ENCODE assay signal across 8 mouse cellular contexts in genomic region chrX:73767267-73767666, GRCm38 (mm10). TPM values are rescaled to one million over a fixed set of nuclear protein-coding genes. Genes with fewer than 3 reads are reported as not detected.
DNase-seq lines count a peak whose midpoint lies in the region; ATAC-seq and TF ChIP-seq lines count a peak whose summit lies in the region.

No protein-coding gene starts in this region.

- no peak for ATAC-seq in hindbrain, embryonic 14.5 days (ENCODE audit: low FRiP score)
- ATAC-seq in liver, embryonic 11.5 days (replicated peaks; ENCODE audit: low FRiP score), result no peak

- H3K27ac ChIP-seq in hindbrain, embryonic 10.5 days, result no peak overlapping the region
- no peak overlapping the region for H3K27ac ChIP-seq in hindbrain, embryonic 14.5 days
- no peak overlapping the region for H3K27ac ChIP-seq in testis, adult 2 months (ENCODE audit: control insufficient read depth, insufficient read depth, low read depth, low read length)
- no peak overlapping the region for H3K27ac ChIP-seq in liver, embryonic 11.5 days (ENCODE audit: low read depth, low read length)

- no peaks in the 10 kb centered on the region for H3K4me1 ChIP-seq in hindbrain, embryonic 10.5 days (replicated peaks)
- no peaks in the 10 kb centered on the region for H3K4me1 ChIP-seq in hindbrain, embryonic 14.5 days (replicated peaks; ENCODE audit: control insufficient read depth, insufficient read depth, low read length)
- no peaks in the 10 kb centered on the region for H3K4me1 ChIP-seq in testis, adult 2 months (ENCODE audit: control insufficient read depth, insufficient read depth, low read length)
- no peaks in the 10 kb centered on the region for H3K4me1 ChIP-seq in liver, embryonic 11.5 days (replicated peaks; ENCODE audit: control insufficient read depth, insufficient read depth, low read length)

- no peak overlapping the region for H3K4me2 ChIP-seq in hindbrain, embryonic 14.5 days (replicated peaks)
- H3K4me2 ChIP-seq in liver, embryonic 11.5 days, result no peak overlapping the region

- peak; percentile 13 for DNase-seq in hindbrain, embryonic 10.5 days (ENCODE audit: low spot score)
- no peak for DNase-seq in hindbrain, embryonic 14.5 days (ENCODE audit: low spot score)
- DNase-seq in testis, postnatal 14 days (ENCODE audit: low spot score), result no peak
- peak; percentile 41 for DNase-seq in liver, embryonic 11.5 days (ENCODE audit: low spot score)
- DNase-seq in adrenal gland, adult 8-10 months, result no peak
- DNase-seq in right cerebral cortex, adult 18-20 months, result no peak
- DNase-seq in ovary, adult 18-20 months (ENCODE audit: low spot score), result no peak

- H3K27me3 ChIP-seq in hindbrain, embryonic 10.5 days (ENCODE audit: insufficient read depth, poor library complexity, severe bottlenecking), result peaks cover 6% of the 10 kb centered on the region; the same call in 1 of the 2 replicates
- H3K27me3 ChIP-seq in hindbrain, embryonic 14.5 days (ENCODE audit: control insufficient read depth, insufficient read depth, low read length), result no peaks in the 10 kb centered on the region
- no peaks in the 10 kb centered on the region for H3K27me3 ChIP-seq in testis, adult 2 months (ENCODE audit: control insufficient read depth, insufficient read depth, low read length)
- no peaks in the 10 kb centered on the region; the same call in 1 of the 2 replicates for H3K27me3 ChIP-seq in liver, embryonic 11.5 days (replicated peaks; ENCODE audit: control insufficient read depth, insufficient read depth, low read length)

- H3K4me3 ChIP-seq in hindbrain, embryonic 10.5 days, result no peak overlapping the region
- H3K4me3 ChIP-seq in hindbrain, embryonic 14.5 days (replicated peaks; ENCODE audit: low read length), result no peak overlapping the region
- H3K4me3 ChIP-seq in testis, adult 2 months (ENCODE audit: control insufficient read depth, low read depth, low read length), result no peak overlapping the region
- H3K4me3 ChIP-seq in liver, embryonic 11.5 days (ENCODE audit: low read depth, low read length), result no peak overlapping the region

- TF ChIP-seq CTCF in testis, adult 2 months (IDR thresholded peaks at IDR 0.05; ENCODE audit: control insufficient read depth, insufficient read depth, insufficient replicate concordance, low read depth, low read length), result peak; percentile 30; the same call in 1 of the 2 replicates

- WGBS in hindbrain, embryonic 10.5 days, result 56% methylated on average over 9 of the region's 9 CpGs
- WGBS in hindbrain, embryonic 14.5 days, result 63% methylated on average over 9 of the region's 9 CpGs
- 68% methylated on average over 9 of the region's 9 CpGs for WGBS in liver, embryonic 11.5 days

- no peak for TF ChIP-seq POLR2A in testis, adult 2 months (IDR thresholded peaks at IDR 0.05; ENCODE audit: control insufficient read depth, low read depth, low read length)

- H3K36me3 ChIP-seq in hindbrain, embryonic 10.5 days, result no peaks in the 10 kb centered on the region
- no peaks in the 10 kb centered on the region for H3K36me3 ChIP-seq in hindbrain, embryonic 14.5 days (replicated peaks; ENCODE audit: control insufficient read depth, insufficient read depth)
- no peaks in the 10 kb centered on the region for H3K36me3 ChIP-seq in testis, adult 2 months (ENCODE audit: control insufficient read depth, insufficient read depth, low read length)
- H3K36me3 ChIP-seq in liver, embryonic 11.5 days (ENCODE audit: control insufficient read depth, insufficient read depth, low read length), result no peaks in the 10 kb centered on the region

- no peak overlapping the region for H3K9ac ChIP-seq in hindbrain, embryonic 14.5 days
- no peak overlapping the region for H3K9ac ChIP-seq in liver, embryonic 11.5 days (ENCODE audit: low read depth, low read length)

- no peaks in the 10 kb centered on the region for H3K9me3 ChIP-seq in hindbrain, embryonic 10.5 days
- no peaks in the 10 kb centered on the region for H3K9me3 ChIP-seq in hindbrain, embryonic 14.5 days (ENCODE audit: control insufficient read depth, low read length)
- H3K9me3 ChIP-seq in liver, embryonic 11.5 days (ENCODE audit: control insufficient read depth, low read length), result no peaks in the 10 kb centered on the region

RNA-seq across cellular contexts. Expression of gene Srpk3, which starts 6.9 kb away (rescaled TPM):
- 1.3 and 1.8 TPM in 2 replicates for polyA plus RNA-seq in hindbrain, embryonic 10.5 days (2016; fragmentation: Nextera tagmentation; extraction: Ambion mirVana)
- 0.60 and 1.8 TPM in 2 replicates for polyA plus RNA-seq in hindbrain, embryonic 14.5 days (2014; fragmentation: Nextera tagmentation; extraction: Ambion mirVana)
- polyA plus RNA-seq in testis, adult 2 months (2012; rRNA removed), result 0.36 and 0.64 TPM in 2 replicates
- 0.81 and 1.3 TPM in 2 replicates for polyA plus RNA-seq in liver, embryonic 11.5 days (2014; fragmentation: Nextera tagmentation; extraction: Ambion mirVana)
- under 1 TPM; 0.42 to 0.71 (median 0.52) TPM for total RNA-seq in adrenal gland, adult 8-10 months (2022)

RNA-seq across cellular contexts. Expression of gene Plxnb3, which starts 10.4 kb away (rescaled TPM):
- 0.10 and 0.19 TPM in 2 replicates for polyA plus RNA-seq in hindbrain, embryonic 10.5 days (2016; fragmentation: Nextera tagmentation; extraction: Ambion mirVana)
- 0.59 TPM in 2 replicates for polyA plus RNA-seq in hindbrain, embryonic 14.5 days (2014; fragmentation: Nextera tagmentation; extraction: Ambion mirVana)
- polyA plus RNA-seq in testis, adult 2 months (2012; rRNA removed), result 0.06 and 0.07 TPM in 2 replicates
- polyA plus RNA-seq in liver, embryonic 11.5 days (2014; fragmentation: Nextera tagmentation; extraction: Ambion mirVana), result 0.36 and 0.49 TPM in 2 replicates
- under 1 TPM; 0.38 to 0.74 (median 0.55) TPM for total RNA-seq in adrenal gland, adult 8-10 months (2022)

RNA-seq across cellular contexts. Expression of gene Idh3g, which starts 19.4 kb away (rescaled TPM):
- polyA plus RNA-seq in hindbrain, embryonic 10.5 days (2016; fragmentation: Nextera tagmentation; extraction: Ambion mirVana), result 181 and 204 TPM in 2 replicates
- 260 TPM in 2 replicates for polyA plus RNA-seq in hindbrain, embryonic 14.5 days (2014; fragmentation: Nextera tagmentation; extraction: Ambion mirVana)
- 37.8 and 43.9 TPM in 2 replicates for polyA plus RNA-seq in testis, adult 2 months (2012; rRNA removed)
- polyA plus RNA-seq in liver, embryonic 11.5 days (2014; fragmentation: Nextera tagmentation; extraction: Ambion mirVana), result 196 and 206 TPM in 2 replicates
- 100 to 1,000 TPM; 295 to 431 (median 378) TPM for total RNA-seq in adrenal gland, adult 8-10 months (2022)

RNA-seq across cellular contexts. Expression of gene Ssr4, which starts 19.6 kb away (rescaled TPM):
- 121 and 140 TPM in 2 replicates for polyA plus RNA-seq in hindbrain, embryonic 10.5 days (2016; fragmentation: Nextera tagmentation; extraction: Ambion mirVana)
- 151 and 176 TPM in 2 replicates for polyA plus RNA-seq in hindbrain, embryonic 14.5 days (2014; fragmentation: Nextera tagmentation; extraction: Ambion mirVana)
- 49.0 and 53.3 TPM in 2 replicates for polyA plus RNA-seq in testis, adult 2 months (2012; rRNA removed)
- polyA plus RNA-seq in liver, embryonic 11.5 days (2014; fragmentation: Nextera tagmentation; extraction: Ambion mirVana), result 207 and 230 TPM in 2 replicates
- total RNA-seq in adrenal gland, adult 8-10 months (2022), result 100 to 1,000 TPM; 150 to 176 (median 163) TPM

RNA-seq across cellular contexts. Expression of gene Abcd1, which starts 50.9 kb away (rescaled TPM):
- 10.7 and 14.1 TPM in 2 replicates for polyA plus RNA-seq in hindbrain, embryonic 10.5 days (2016; fragmentation: Nextera tagmentation; extraction: Ambion mirVana)
- polyA plus RNA-seq in hindbrain, embryonic 14.5 days (2014; fragmentation: Nextera tagmentation; extraction: Ambion mirVana), result 8.3 and 10.2 TPM in 2 replicates
- 21.1 and 24.4 TPM in 2 replicates for polyA plus RNA-seq in testis, adult 2 months (2012; rRNA removed)
- polyA plus RNA-seq in liver, embryonic 11.5 days (2014; fragmentation: Nextera tagmentation; extraction: Ambion mirVana), result 13.0 and 13.3 TPM in 2 replicates
- total RNA-seq in adrenal gland, adult 8-10 months (2022), result 10 to 100 TPM; 23.0 to 38.2 (median 29.4) TPM

Comparison
In these comparisons a context has a peak if more than half of its experiments do, and no peak if none do; other contexts are left out.
1. DNase-seq: peak in hindbrain, embryonic 10.5 days (single experiment) and liver, embryonic 11.5 days (single experiment); none in hindbrain, embryonic 14.5 days (single experiment), testis, postnatal 14 days (single experiment), adrenal gland, adult 8-10 months (single experiment), right cerebral cortex, adult 18-20 months (single experiment) and ovary, adult 18-20 months (single experiment).